Mouse (Mus musculus) mesoderm, embryonic 11.5 days (tissue): ENCODE measurements at regions not wholly inside any gene's neighbourhood (a gene's known extent, or its start where the extent isn't known, plus 50 kb on each side); places are given as distances from the start of the nearest gene placed in this dataset.

ENCODE experiments used
- DNase-seq: peaks from one replicate; pipeline ENCODE4 v3.0.0-alpha.2; 2012; ENCODE audit warnings: low read depth, low spot score

- no peak for DNase-seq
Observed at GRCm38 (mm10) chr4:80002738-80003635, 830.9 kb upstream of the Tyrp1 start.

GRCm38 (mm10) chr4:80003636-80004365 lies 830.1 kb upstream of the Tyrp1 start:
- no peak for DNase-seq

GRCm38 (mm10) chr4:80004366-80004700 lies 829.6 kb upstream of the Tyrp1 start:
- DNase-seq = no peak

GRCm38 (mm10) chr4:80004788-80005187 lies 829.1 kb upstream of the Tyrp1 start:
- DNase-seq = peak; percentile 1

GRCm38 (mm10) chr4:80027876-80028275 lies 806.0 kb upstream of the Tyrp1 start:
- DNase-seq = no peak

GRCm38 (mm10) chr4:80047956-80048355 lies 786.0 kb upstream of the Tyrp1 start:
- DNase-seq = no peak
